Mouse (Mus musculus): ENCODE measurements at regions not wholly inside any gene's neighbourhood (a gene's known extent, or its start where the extent isn't known, plus 50 kb on each side); places are given as distances from the start of the nearest gene placed in this dataset.

DNA sequence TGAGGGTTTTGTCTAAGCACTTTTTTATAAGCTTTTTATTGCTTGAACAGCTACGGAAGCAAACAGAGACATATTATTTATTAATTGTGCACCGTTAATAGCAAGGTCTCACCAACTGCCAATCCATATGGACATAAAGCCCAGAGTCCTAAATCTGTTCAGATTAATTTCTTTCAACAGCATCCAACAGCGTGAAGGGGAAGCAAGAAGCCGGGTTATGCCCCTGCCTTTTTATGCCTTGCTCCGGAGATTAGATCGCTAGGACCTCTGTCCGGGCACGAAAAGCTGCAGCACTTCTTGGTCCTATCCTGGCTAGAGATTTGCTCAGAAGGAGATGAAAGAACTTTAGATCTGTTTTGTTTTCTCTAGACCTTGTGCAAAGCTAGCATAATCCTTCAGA is 289.6 kb upstream of the Epha7 start:
- no peak overlapping the region for H3K4me2 ChIP-seq (ENCODE audit: low read depth, low read length)
- H3K27ac ChIP-seq (ENCODE audit: low read length), result no peak overlapping the region
- H3K27me3 ChIP-seq (ENCODE audit: control insufficient read depth, insufficient read depth, low read length), result no peaks in the 10 kb centered on the region
- H3K36me3 ChIP-seq (ENCODE audit: control insufficient read depth, insufficient read depth, low read length), result no peaks in the 10 kb centered on the region
- 62% methylated on average over 8 of the region's 8 CpGs for whole genome bisulfite sequencing
- no peak overlapping the region for H3K9ac ChIP-seq (ENCODE audit: low read length)
- no peaks in the 10 kb centered on the region for H3K4me1 ChIP-seq (ENCODE audit: control insufficient read depth, insufficient read depth, low read length)
- ATAC-seq (ENCODE audit: insufficient read depth, low FRiP score), result no peak
- H3K4me3 ChIP-seq (replicated peaks; ENCODE audit: low read length), result no peak overlapping the region
- H3K9me3 ChIP-seq (replicated peaks; ENCODE audit: control insufficient read depth, low read length), result no peaks in the 10 kb centered on the region

DNA sequence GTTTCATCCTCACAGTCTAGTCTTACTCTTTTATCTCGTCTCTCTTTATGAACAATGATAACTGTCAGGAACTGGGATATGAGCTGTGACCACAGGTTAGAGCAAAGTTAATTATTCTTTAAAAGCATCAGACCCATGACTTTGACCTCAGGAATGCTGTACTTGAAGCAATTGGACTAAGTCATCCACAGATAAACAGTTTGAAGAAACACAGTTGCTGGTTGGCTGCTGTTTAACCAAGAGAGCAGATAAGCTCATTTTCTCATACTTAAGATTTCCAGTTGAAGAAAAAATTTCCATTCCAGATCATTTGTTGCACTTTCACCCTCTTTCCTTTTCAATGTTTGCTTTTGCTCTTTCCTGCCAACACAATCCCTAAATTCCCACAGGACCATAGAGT is 270.7 kb upstream of the Epha7 start:
- WGBS, result 13% methylated on average over 1 of the region's 1 CpGs
- H3K27ac ChIP-seq (ENCODE audit: low read length), result no peak overlapping the region
- H3K4me3 ChIP-seq (replicated peaks; ENCODE audit: low read length), result no peak overlapping the region
- no peaks in the 10 kb centered on the region for H3K27me3 ChIP-seq (ENCODE audit: control insufficient read depth, insufficient read depth, low read length)
- peak; percentile 40; the same call in 1 of the 2 replicates for ATAC-seq (ENCODE audit: insufficient read depth, low FRiP score)
- no peaks in the 10 kb centered on the region for H3K9me3 ChIP-seq (replicated peaks; ENCODE audit: control insufficient read depth, low read length)
- H3K36me3 ChIP-seq (ENCODE audit: control insufficient read depth, insufficient read depth, low read length), result no peaks in the 10 kb centered on the region
- H3K4me1 ChIP-seq (ENCODE audit: control insufficient read depth, insufficient read depth, low read length), result no peaks in the 10 kb centered on the region
- H3K4me2 ChIP-seq (ENCODE audit: low read depth, low read length), result no peak overlapping the region
- H3K9ac ChIP-seq (ENCODE audit: low read length), result no peak overlapping the region

DNA sequence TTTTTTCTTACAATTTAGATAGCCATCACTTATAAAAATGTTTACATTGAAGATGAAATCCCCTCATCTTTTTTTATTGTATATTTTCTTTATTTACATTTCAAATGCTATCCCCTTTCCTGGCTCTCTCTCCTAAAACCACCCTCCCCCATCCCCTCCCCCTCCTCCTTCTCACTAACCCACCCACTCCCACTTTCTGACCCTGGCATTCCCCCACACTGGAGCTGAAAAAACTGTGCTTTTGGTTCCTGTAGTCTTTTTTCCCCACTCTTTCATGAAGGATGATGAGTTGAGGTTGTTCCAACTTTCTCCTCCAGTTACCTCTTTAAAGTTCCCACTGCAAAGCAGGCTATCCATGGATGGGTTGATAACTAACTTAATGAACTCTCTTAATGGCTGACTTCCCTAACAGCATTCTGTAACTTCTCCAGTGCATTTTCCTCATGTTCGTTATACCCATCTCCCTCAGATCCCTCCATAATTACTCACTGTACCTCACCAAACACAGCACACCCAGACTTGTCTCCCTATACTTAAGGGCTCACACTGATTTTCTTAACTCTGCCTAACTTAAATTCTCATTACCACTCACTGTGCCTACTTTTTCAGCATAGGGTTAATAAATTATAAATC is 270.1 kb upstream of the Epha7 start:
- Histone ChIP-seq H3K27ac (ENCODE audit: low read length) (no peak overlapping the region), H3K4me1 (ENCODE audit: control insufficient read depth, insufficient read depth, low read length) (no peaks in the 10 kb centered on the region), H3K9me3 (replicated peaks; ENCODE audit: control insufficient read depth, low read length) (no peaks in the 10 kb centered on the region), H3K4me3 (replicated peaks; ENCODE audit: low read length) (no peak overlapping the region), H3K9ac (ENCODE audit: low read length) (no peak overlapping the region), H3K27me3 (ENCODE audit: control insufficient read depth, insufficient read depth, low read length) (no peaks in the 10 kb centered on the region), H3K4me2 (ENCODE audit: low read depth, low read length) (no peak overlapping the region), H3K36me3 (ENCODE audit: control insufficient read depth, insufficient read depth, low read length) (no peaks in the 10 kb centered on the region)
- ATAC-seq (ENCODE audit: insufficient read depth, low FRiP score), result no peak
- 66% methylated on average over 1 of the region's 1 CpGs for WGBS

DNA sequence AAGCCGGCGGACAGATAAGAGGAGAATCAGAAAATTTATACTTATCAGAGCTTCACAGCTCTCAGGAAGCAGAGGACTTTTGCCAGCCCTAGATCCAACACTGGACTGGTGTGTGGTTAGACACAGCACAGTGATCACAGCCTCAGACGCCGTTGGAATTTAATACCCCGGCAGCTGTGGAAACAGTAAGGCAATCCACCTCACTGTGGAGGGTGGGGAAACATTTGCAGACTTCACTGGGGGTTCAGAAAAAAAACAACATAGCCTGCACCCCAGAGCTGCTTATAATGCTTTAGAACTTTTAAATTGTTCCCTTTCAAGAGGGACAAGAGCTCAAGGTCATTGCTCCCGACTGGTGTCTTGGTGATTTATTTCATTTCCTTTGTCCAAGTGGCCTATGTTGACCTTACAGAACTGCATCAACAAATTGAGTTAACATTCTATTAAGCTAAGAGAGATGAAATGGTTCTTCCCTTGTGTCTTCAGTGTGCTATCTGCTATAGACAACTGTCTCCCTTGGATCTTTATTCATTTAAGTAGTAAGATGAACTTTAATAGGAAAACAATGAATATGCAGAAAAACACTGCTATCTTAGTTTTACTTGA is 264.6 kb upstream of the Epha7 start:
- 48% methylated on average over 6 of the region's 6 CpGs for WGBS
- H3K4me2 ChIP-seq (ENCODE audit: low read depth, low read length), result no peak overlapping the region
- no peak overlapping the region for H3K9ac ChIP-seq (ENCODE audit: low read length)
- H3K27ac ChIP-seq (ENCODE audit: low read length), result no peak overlapping the region
- H3K9me3 ChIP-seq (replicated peaks; ENCODE audit: control insufficient read depth, low read length), result no peaks in the 10 kb centered on the region
- H3K4me3 ChIP-seq (replicated peaks; ENCODE audit: low read length), result no peak overlapping the region
- H3K4me1 ChIP-seq (ENCODE audit: control insufficient read depth, insufficient read depth, low read length), result no peaks in the 10 kb centered on the region
- no peak for ATAC-seq (ENCODE audit: insufficient read depth, low FRiP score)
- H3K27me3 ChIP-seq (ENCODE audit: control insufficient read depth, insufficient read depth, low read length), result no peaks in the 10 kb centered on the region
- no peaks in the 10 kb centered on the region for H3K36me3 ChIP-seq (ENCODE audit: control insufficient read depth, insufficient read depth, low read length)

DNA sequence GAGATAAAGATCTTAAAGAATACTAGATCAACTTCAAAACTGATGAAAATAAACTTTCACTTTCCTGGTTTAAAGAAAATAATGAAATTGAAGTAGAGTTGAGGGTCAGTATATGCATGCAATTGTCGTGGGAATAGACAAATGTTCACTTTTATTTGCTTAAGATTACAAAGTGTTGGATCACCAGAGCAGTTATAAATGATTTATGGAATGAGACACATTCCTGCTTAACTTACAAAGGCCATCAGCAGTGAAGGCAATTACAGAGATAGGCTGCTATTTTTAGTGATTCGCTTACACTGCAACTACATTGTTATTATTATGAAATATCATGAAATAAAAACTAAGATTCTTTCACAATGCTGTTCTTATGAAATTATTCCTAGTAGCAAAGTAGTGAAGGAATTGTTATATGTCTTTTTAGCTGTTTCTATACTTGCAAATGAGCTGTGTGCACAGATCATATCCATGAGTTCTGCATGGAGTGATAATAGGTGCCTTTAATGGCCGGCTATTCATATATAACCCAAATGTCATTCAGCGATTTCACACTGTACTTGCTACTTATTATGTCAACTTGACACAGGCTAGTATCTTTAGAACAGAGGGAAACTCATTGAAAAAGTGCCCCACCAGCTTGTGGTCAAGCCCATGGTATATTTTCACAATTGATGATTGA is 241.7 kb upstream of the Epha7 start:
- Histone ChIP-seq H3K36me3 (ENCODE audit: control insufficient read depth, insufficient read depth, low read length) (no peaks in the 10 kb centered on the region), H3K9me3 (replicated peaks; ENCODE audit: control insufficient read depth, low read length) (no peaks in the 10 kb centered on the region), H3K4me1 (ENCODE audit: control insufficient read depth, insufficient read depth, low read length) (no peaks in the 10 kb centered on the region), H3K4me3 (replicated peaks; ENCODE audit: low read length) (no peak overlapping the region), H3K4me2 (ENCODE audit: low read depth, low read length) (no peak overlapping the region), H3K27ac (ENCODE audit: low read length) (no peak overlapping the region), H3K9ac (ENCODE audit: low read length) (no peak overlapping the region), H3K27me3 (ENCODE audit: control insufficient read depth, insufficient read depth, low read length) (no peaks in the 10 kb centered on the region)
- WGBS, result 55% methylated on average over 4 of the region's 4 CpGs
- ATAC-seq (ENCODE audit: insufficient read depth, low FRiP score), result no peak

DNA sequence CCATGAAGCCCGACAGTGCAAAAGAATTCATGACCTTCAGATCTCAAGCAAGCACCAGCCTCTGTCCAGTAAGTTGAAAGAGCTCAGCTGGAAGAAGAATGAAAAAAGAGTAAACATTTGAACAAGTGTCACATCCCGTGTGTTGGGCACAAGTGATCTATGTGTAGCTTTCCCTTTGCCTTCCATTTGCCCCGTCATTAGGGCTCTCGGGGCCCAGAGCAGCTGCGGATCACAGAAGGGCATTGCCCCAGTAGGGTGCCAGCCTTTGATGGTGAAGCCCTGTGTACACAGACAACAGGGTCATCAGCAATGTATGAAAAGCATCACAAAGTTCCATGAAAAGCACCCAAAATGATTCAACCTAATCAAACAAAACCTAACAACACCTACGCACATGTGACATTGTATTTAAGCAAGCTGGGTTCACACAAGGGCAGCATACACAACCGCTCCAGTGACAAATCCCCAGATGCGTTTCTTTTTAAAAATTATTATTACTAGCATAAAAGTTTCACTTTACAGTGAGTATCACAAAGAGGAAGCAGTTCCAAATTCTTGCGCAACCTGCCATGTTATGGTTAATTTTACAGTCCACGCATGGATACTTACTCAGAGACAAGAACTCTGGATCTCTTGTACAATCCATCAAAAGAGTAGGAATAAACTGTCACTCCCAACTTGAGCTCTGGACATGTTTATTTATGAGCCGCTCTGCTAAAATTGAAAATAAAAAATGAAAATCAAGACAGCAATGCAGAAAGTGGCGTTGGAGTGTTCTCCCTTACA is 224.0 kb upstream of the Epha7 start:
- WGBS, result 52% methylated on average over 12 of the region's 12 CpGs
- no peaks in the 10 kb centered on the region for H3K9me3 ChIP-seq (replicated peaks; ENCODE audit: control insufficient read depth, low read length)

More for the DNA sequence above, 224.0 kb upstream of the Epha7 start:
- H3K27me3 ChIP-seq (ENCODE audit: control insufficient read depth, insufficient read depth, low read length), result no peaks in the 10 kb centered on the region
- no peaks in the 10 kb centered on the region for H3K4me1 ChIP-seq (ENCODE audit: control insufficient read depth, insufficient read depth, low read length)
- H3K4me2 ChIP-seq (ENCODE audit: low read depth, low read length), result no peak overlapping the region
- ATAC-seq (ENCODE audit: insufficient read depth, low FRiP score), result no peak
- H3K27ac ChIP-seq (ENCODE audit: low read length), result no peak overlapping the region
- no peak overlapping the region for H3K9ac ChIP-seq (ENCODE audit: low read length)
- no peaks in the 10 kb centered on the region for H3K36me3 ChIP-seq (ENCODE audit: control insufficient read depth, insufficient read depth, low read length)
- no peak overlapping the region for H3K4me3 ChIP-seq (replicated peaks; ENCODE audit: low read length)

Data from stomach, embryonic 16.5 days (tissue).